Mouse (Mus musculus) urinary bladder, postnatal 25 days (tissue): ENCODE measurements around the gene Gm10718.
"Not testable (repeated sequence)": the region's sequence is repeated elsewhere in the genome, so short reads cannot be mapped to it uniquely, and the experiment has no call there.

Source experiments
- DNase-seq: peaks from one replicate; pipeline ENCODE4 v3.0.0; 2022; ENCODE audit warnings: low spot score

The Gm10718 gene

GRCm38 (mm10) chr9:3023312-3023984 is at the start of gene Gm10718:
Gene Gm10718, plus strand, starts transcription at chr9:3023547.
- not testable (repeated sequence) for DNase-seq

GRCm38 (mm10) chr9:3000445-3000972 is 22.8 kb upstream of the Gm10718 start, which contains the start of gene Gm10722:
Gene Gm10722, plus strand, starts transcription at chr9:3000922.
- DNase-seq, result not testable (repeated sequence)

GRCm38 (mm10) chr9:3001006-3001405 is 22.3 kb upstream of the Gm10718 start:
- DNase-seq, result not testable (repeated sequence)

- peak; percentile 100 for DNase-seq
Observed at GRCm38 (mm10) chr9:3001948-3002659, 21.2 kb upstream of the Gm10718 start.

GRCm38 (mm10) chr9:3002794-3003396 is 20.5 kb upstream of the Gm10718 start, which contains the start of gene Gm11168:
Gene Gm11168, plus strand, starts transcription at chr9:3003346.
- DNase-seq, result not testable (repeated sequence)

GRCm38 (mm10) chr9:3006179-3006578 is 17.2 kb upstream of the Gm10718 start:
- DNase-seq, result not testable (repeated sequence)

GRCm38 (mm10) chr9:3006636-3007035 is 16.7 kb upstream of the Gm10718 start:
- DNase-seq, result peak; percentile 88

- DNase-seq, result not testable (repeated sequence)
Observed at GRCm38 (mm10) chr9:3007272-3007671, 16.1 kb upstream of the Gm10718 start.

- DNase-seq, result not testable (repeated sequence)
Observed at GRCm38 (mm10) chr9:3009331-3009730, 14.0 kb upstream of the Gm10718 start.

- DNase-seq, result not testable (repeated sequence)
Observed at GRCm38 (mm10) chr9:3012054-3012621, 11.2 kb upstream of the Gm10718 start.

- not testable (repeated sequence) for DNase-seq
Observed at GRCm38 (mm10) chr9:3012733-3013279, 10.5 kb upstream of the Gm10718 start, which contains the start of gene Gm10721. Gene Gm10721, plus strand, starts transcription at chr9:3013140.

GRCm38 (mm10) chr9:3015354-3015753 is 8.0 kb upstream of the Gm10718 start, which contains the start of gene Gm10720:
Gene Gm10720, plus strand, starts transcription at chr9:3015654.
- not testable (repeated sequence) for DNase-seq

- DNase-seq, result not testable (repeated sequence)
Observed at GRCm38 (mm10) chr9:3015896-3016295, 7.5 kb upstream of the Gm10718 start.

GRCm38 (mm10) chr9:3017108-3017507 is 6.2 kb upstream of the Gm10718 start, which contains the start of gene Gm10719:
Gene Gm10719, plus strand, starts transcription at chr9:3017408.
- DNase-seq, result not testable (repeated sequence)

GRCm38 (mm10) chr9:3018944-3019343 is 4.4 kb upstream of the Gm10718 start:
- not testable (repeated sequence) for DNase-seq

- DNase-seq, result peak; percentile 72
Observed at GRCm38 (mm10) chr9:3019835-3020727, 3.3 kb upstream of the Gm10718 start.

GRCm38 (mm10) chr9:3022316-3023008 is 885 bp upstream of the Gm10718 start:
- peak; percentile 71 for DNase-seq

- DNase-seq, result peak; percentile 51
Observed at GRCm38 (mm10) chr9:3023985-3024648, 770 bp downstream of the Gm10718 start.

- peak; percentile 43 for DNase-seq
Observed at GRCm38 (mm10) chr9:3024912-3025467, 1.6 kb downstream of the Gm10718 start, which contains the start of gene Gm10717. Gene Gm10717, plus strand, starts transcription at chr9:3025417.
